In genomic region chr14:31622748-31623147, GRCm38 (mm10) we compare ENCODE assay signal across 28 mouse cellular contexts. TPM values are rescaled to one million over a fixed set of nuclear protein-coding genes. Genes with fewer than 3 reads are reported as not detected.
DNase-seq lines count a peak whose midpoint lies in the region; ATAC-seq and TF ChIP-seq lines count a peak whose summit lies in the region.
"Had no signal": no experiment of that assay in that cellular context is flagged by ENCODE, and none has a peak within 500 bp of the region (broad histone marks: within the 10 kb centered on the region; RNA-seq: fewer than 3 reads in every experiment).

No protein-coding gene starts in this region.

- H3K4me3 ChIP-seq in left cerebral cortex, adult 2 months = no peak overlapping the region
- H3K4me3 ChIP-seq: embryonic facial prominence, embryonic 12.5 days; forebrain, embryonic 12.5 days; heart, embryonic 15.5 days; hindbrain, embryonic 15.5 days; liver, embryonic 13.5 days; neural tube, embryonic 12.5 days had no signal

- TF ChIP-seq CTCF in left cerebral cortex, adult 2 months (IDR thresholded peaks at IDR 0.05) = no peak

- no peak overlapping the region for H3K27ac ChIP-seq in left cerebral cortex, adult 2 months
- H3K27ac ChIP-seq: embryonic facial prominence, embryonic 12.5 days; forebrain, embryonic 12.5 days; heart, embryonic 15.5 days; hindbrain, embryonic 15.5 days; kidney, postnatal 0 days; liver, embryonic 13.5 days; neural tube, embryonic 12.5 days had no signal

- no peak for ATAC-seq in megakaryocyte-erythroid progenitor cell, adult 5-6 weeks (replicated peaks; ENCODE audit: low FRiP score, low TSS enrichment, poor library complexity, severe bottlenecking)

- DNase-seq in right cerebral cortex, adult 18-20 months = peak; percentile 82
- no peak for DNase-seq in right cerebral cortex, postnatal 4 days
- peak; percentile 38 to 64 for DNase-seq in left cerebral cortex, adult 2 months (ENCODE audit: extremely low spot score in 1 of 2, low spot score in 2 of 2)
- peak; percentile 58 for DNase-seq in right cerebral cortex, adult 2 months (ENCODE audit: low spot score in 2 of 2)
- no peak for DNase-seq in gastrocnemius, postnatal 36 days
- DNase-seq in gastrocnemius, adult 18-20 months (ENCODE audit: low spot score) = no peak
- DNase-seq in cerebellum, adult 9-10 months = no peak
- DNase-seq: cerebellum, adult 18-20 months; cerebellum, postnatal 25 days; heart, postnatal 36 days; kidney, adult 2 months; liver, embryonic 13.5 days; lung, adult 2 months; lung, postnatal 14 days; midbrain, embryonic 14.5 days; retina, postnatal 1 day; thymus, postnatal 36 days had no signal

- intact Hi-C loops in left cerebral cortex, adult 2 months (cut with DNase I) = loop anchor here (2.0 kb wide), 1 partner anchor 46 kb away; no protein-coding TSS in a partner anchor
- intact Hi-C loops in gastrocnemius, postnatal 36 days (cut with DNase I) = loop anchor here (5.0 kb wide), 1 partner anchor 815 kb away; no protein-coding TSS in a partner anchor

RNA-seq across cellular contexts. Expression of gene Gm49387, which starts 17.9 kb away (rescaled TPM):
- not detected for total RNA-seq in left cerebral cortex, adult 2 months (2021)
- 1 to 10 TPM in 1 of 2 experiments, not detected in 1; 1.6 TPM for total RNA-seq in gastrocnemius, postnatal 36 days (2021)
- total RNA-seq in gastrocnemius, adult 18-20 months (2021) = not detected
- not detected in 2 replicates for total RNA-seq in megakaryocyte-erythroid progenitor cell, adult 5-6 weeks (2014; fragmentation: Nextera tagmentation)
- not detected in 2 replicates for total RNA-seq in megakaryocyte-erythroid progenitor cell, adult 5-6 weeks (2017)
- total RNA-seq: adrenal gland, postnatal 4 days; ES-E14; layer of hippocampus, postnatal 14 days; megakaryocyte, adult 5-6 weeks had no signal

RNA-seq across cellular contexts. Expression of gene Btd, which starts 18.1 kb away (rescaled TPM):
- 1 to 10 TPM; 8.4 to 8.8 TPM for total RNA-seq in left cerebral cortex, adult 2 months (2021)
- 1 to 10 TPM; 3.6 to 4.8 TPM for total RNA-seq in gastrocnemius, postnatal 36 days (2021)
- total RNA-seq in gastrocnemius, adult 18-20 months (2021) = 1 to 10 TPM; 3.7 to 4.6 TPM
- 5.4 and 10.4 TPM in 2 replicates for total RNA-seq in megakaryocyte-erythroid progenitor cell, adult 5-6 weeks (2014; fragmentation: Nextera tagmentation)
- 5.6 and 7.4 TPM in 2 replicates for total RNA-seq in megakaryocyte-erythroid progenitor cell, adult 5-6 weeks (2017)

RNA-seq across cellular contexts. Expression of gene Hacl1, which starts 18.3 kb away (rescaled TPM):
- total RNA-seq in left cerebral cortex, adult 2 months (2021) = 1 to 10 TPM; 4.4 to 6.7 TPM
- 1 to 10 TPM; 5.3 to 7.4 TPM for total RNA-seq in gastrocnemius, postnatal 36 days (2021)
- 10 to 100 TPM; 10.3 to 11.3 TPM for total RNA-seq in gastrocnemius, adult 18-20 months (2021)
- total RNA-seq in megakaryocyte-erythroid progenitor cell, adult 5-6 weeks (2014; fragmentation: Nextera tagmentation) = 5.2 and 13.0 TPM in 2 replicates
- total RNA-seq in megakaryocyte-erythroid progenitor cell, adult 5-6 weeks (2017) = 15.4 and 29.6 TPM in 2 replicates

RNA-seq across cellular contexts. Expression of gene Colq, which starts 31.6 kb away (rescaled TPM):
- total RNA-seq in left cerebral cortex, adult 2 months (2021) = 1 to 10 TPM; 1.1 to 1.8 TPM
- total RNA-seq in gastrocnemius, postnatal 36 days (2021) = 1 to 10 TPM; 7.5 to 8.6 TPM
- 1 to 10 TPM; 6.4 to 7.2 TPM for total RNA-seq in gastrocnemius, adult 18-20 months (2021)
- total RNA-seq in megakaryocyte-erythroid progenitor cell, adult 5-6 weeks (2014; fragmentation: Nextera tagmentation) = 0.76 TPM in 1 of 2 replicates, not detected in the other
- not detected in 2 replicates for total RNA-seq in megakaryocyte-erythroid progenitor cell, adult 5-6 weeks (2017)

Comparison
In these comparisons a context has a peak if more than half of its experiments do, and no peak if none do; other contexts are left out.
1. DNase-seq: peak in right cerebral cortex, adult 18-20 months (single experiment), left cerebral cortex, adult 2 months (2 of 2) and right cerebral cortex, adult 2 months (2 of 2); none in right cerebral cortex, postnatal 4 days (single experiment), gastrocnemius, postnatal 36 days (0 of 2), gastrocnemius, adult 18-20 months (single experiment) and cerebellum, adult 9-10 months (single experiment).